In genomic region chr3:135206621-135207020, GRCm38 (mm10) we compare ENCODE assay signal across 8 mouse cellular contexts. TPM values are rescaled to one million over a fixed set of nuclear protein-coding genes. Genes with fewer than 3 reads are reported as not detected.
A peak's percentile ranks its signal among the peaks of the same experiment; 100 is the strongest.
DNase-seq lines count a peak whose midpoint lies in the region; ATAC-seq and TF ChIP-seq lines count a peak whose summit lies in the region.

No protein-coding gene starts in this region.

- no peaks in the 10 kb centered on the region for H3K36me3 ChIP-seq in heart, embryonic 10.5 days
- no peaks in the 10 kb centered on the region; a peak in 1 of 4 replicates for H3K36me3 ChIP-seq in MEL (ENCODE audit: control insufficient read depth in 1 of 2, insufficient read depth in 2 of 2, low read length in 2 of 2)
- no peaks in the 10 kb centered on the region for H3K36me3 ChIP-seq in forebrain, embryonic 12.5 days (replicated peaks)
- H3K36me3 ChIP-seq in midbrain, postnatal 0 days (ENCODE audit: insufficient read depth, low read length) = no peaks in the 10 kb centered on the region

- peak; percentile 70; the same call in 1 of the 2 replicates for ATAC-seq in forebrain, embryonic 12.5 days (ENCODE audit: low FRiP score)
- peak; percentile 72; the same call in 1 of the 2 replicates for ATAC-seq in midbrain, postnatal 0 days (ENCODE audit: low FRiP score)

- H3K4me1 ChIP-seq in heart, embryonic 10.5 days = peaks cover under 1% of the 10 kb centered on the region; the same call in 1 of the 2 replicates
- no peaks in the 10 kb centered on the region for H3K4me1 ChIP-seq in MEL (ENCODE audit: control insufficient read depth in 1 of 2, insufficient read depth in 2 of 2, low read length in 2 of 2)
- peaks cover under 1% of the 10 kb centered on the region; the same call in 1 of the 2 replicates for H3K4me1 ChIP-seq in forebrain, embryonic 12.5 days
- H3K4me1 ChIP-seq in midbrain, postnatal 0 days (ENCODE audit: insufficient read depth, low read length) = no peaks in the 10 kb centered on the region

- no peak for TF ChIP-seq POLR2A in MEL (IDR thresholded peaks at IDR 0.05; ENCODE audit: control insufficient read depth in 1 of 2, insufficient read depth in 1 of 2, low read depth in 1 of 2, low read length in 2 of 2, poor library complexity in 1 of 2)

- DNase-seq in heart, postnatal 14 days = peak; percentile 19 to 45
- no peak for DNase-seq in heart, embryonic 10.5 days (ENCODE audit: low spot score)
- DNase-seq in 3T3-L1 (ENCODE audit: low read depth, low spot score) = peak; percentile 58
- peak; percentile 38 for DNase-seq in MEL (ENCODE audit: low read depth, low spot score)
- DNase-seq in layer of hippocampus, adult 9-11 months = peak; percentile 26
- peak; percentile 78 for DNase-seq in midbrain, postnatal 0 days (ENCODE audit: low spot score)
- no peak for DNase-seq in urinary bladder, postnatal 10 days (ENCODE audit: low spot score)

- 43% methylated on average over 4 of the region's 4 CpGs for WGBS in heart, embryonic 10.5 days
- WGBS in forebrain, embryonic 12.5 days = 51% methylated on average over 4 of the region's 4 CpGs
- 39% methylated on average over 4 of the region's 4 CpGs for WGBS in midbrain, postnatal 0 days

- H3K4me2 ChIP-seq in forebrain, embryonic 12.5 days = no peak overlapping the region
- no peak overlapping the region for H3K4me2 ChIP-seq in midbrain, postnatal 0 days (ENCODE audit: low read depth, low read length, poor library complexity, severe bottlenecking)

- H3K27me3 ChIP-seq in heart, embryonic 10.5 days (ENCODE audit: insufficient read depth, poor library complexity, severe bottlenecking) = no peaks in the 10 kb centered on the region
- no peaks in the 10 kb centered on the region for H3K27me3 ChIP-seq in MEL (ENCODE audit: control insufficient read depth in 1 of 2, insufficient read depth in 2 of 2, low read length in 2 of 2)
- no peaks in the 10 kb centered on the region for H3K27me3 ChIP-seq in forebrain, embryonic 12.5 days
- no peaks in the 10 kb centered on the region for H3K27me3 ChIP-seq in midbrain, postnatal 0 days (ENCODE audit: insufficient read depth, low read length)

- no peak overlapping the region for H3K4me3 ChIP-seq in heart, embryonic 10.5 days
- no peak overlapping the region for H3K4me3 ChIP-seq in MEL (ENCODE audit: control insufficient read depth in 1 of 2, insufficient read depth in 1 of 2, low read depth in 2 of 2, low read length in 2 of 2)
- H3K4me3 ChIP-seq in forebrain, embryonic 12.5 days (replicated peaks) = no peak overlapping the region
- H3K4me3 ChIP-seq in midbrain, postnatal 0 days (ENCODE audit: low read depth, low read length) = no peak overlapping the region

- no peak overlapping the region for H3K27ac ChIP-seq in heart, embryonic 10.5 days
- H3K27ac ChIP-seq in MEL (ENCODE audit: control insufficient read depth, low read depth, low read length) = no peak overlapping the region
- no peak overlapping the region for H3K27ac ChIP-seq in forebrain, embryonic 12.5 days
- H3K27ac ChIP-seq in midbrain, postnatal 0 days (ENCODE audit: low read depth, low read length) = no peak overlapping the region

- no peak for TF ChIP-seq EP300 in MEL (IDR thresholded peaks at IDR 0.05; ENCODE audit: low read depth in 1 of 2, low read length in 2 of 2)

- TF ChIP-seq CTCF in MEL (IDR thresholded peaks at IDR 0.05 in 2 of 3, conservative IDR thresholded peaks at IDR 0.05 in 1 of 3; ENCODE audit: control insufficient read depth in 1 of 3, insufficient read depth in 1 of 3, low read depth in 2 of 3, low read length in 3 of 3, poor library complexity in 1 of 3, severe bottlenecking in 1 of 3) = peak; percentile 16 to 52 (median 45); a peak in 4 of 6 replicates
- TF ChIP-seq CTCF in midbrain, postnatal 0 days (IDR thresholded peaks at IDR 0.05) = peak; percentile 88

- no peaks in the 10 kb centered on the region for H3K79me2 ChIP-seq in MEL (ENCODE audit: control insufficient read depth, insufficient read depth, low read length, poor library complexity)

- TF ChIP-seq RAD21 in MEL (IDR thresholded peaks at IDR 0.05; ENCODE audit: low read depth, low read length) = peak; percentile 68

- intact Hi-C loops in heart, postnatal 14 days (cut with DNase I) = loop anchor here (2.0 kb wide), 1 partner anchor 552 kb away; no protein-coding TSS in a partner anchor

- no peaks in the 10 kb centered on the region for H3K9me3 ChIP-seq in heart, embryonic 10.5 days
- H3K9me3 ChIP-seq in MEL (replicated peaks; ENCODE audit: insufficient read depth, low read length) = no peaks in the 10 kb centered on the region
- no peaks in the 10 kb centered on the region for H3K9me3 ChIP-seq in forebrain, embryonic 12.5 days
- no peaks in the 10 kb centered on the region for H3K9me3 ChIP-seq in midbrain, postnatal 0 days (ENCODE audit: low read length)

- H3K9ac ChIP-seq in MEL (ENCODE audit: control insufficient read depth, low read depth, low read length, poor library complexity, severe bottlenecking) = no peak overlapping the region
- no peak overlapping the region for H3K9ac ChIP-seq in forebrain, embryonic 12.5 days
- H3K9ac ChIP-seq in midbrain, postnatal 0 days (replicated peaks; ENCODE audit: low read length, poor library complexity, severe bottlenecking) = no peak overlapping the region

TF ChIP-seq in MEL, 35 proteins besides CTCF, POLR2A, EP300 and RAD21:
- TF ChIP-seq SMC3 (IDR thresholded peaks at IDR 0.05; ENCODE audit: low read depth, low read length) (peak; percentile 56), ZMIZ1 (IDR thresholded peaks at IDR 0.05; ENCODE audit: low read depth, low read length) (no peak), ZC3H11A (IDR thresholded peaks at IDR 0.05; ENCODE audit: low read depth, low read length) (peak; percentile 30; the same call in 1 of the 2 replicates)
TF ChIP-seq in MEL: peak in this region for 2.

RNA-seq across cellular contexts. Expression of gene Cenpe, which starts 5.7 kb away (rescaled TPM):
- total RNA-seq in heart, postnatal 14 days (2021) = 1 to 10 TPM; 2.8 to 5.6 TPM
- 20.6 and 26.9 TPM in 2 replicates for polyA plus RNA-seq in heart, embryonic 10.5 days (2016; fragmentation: Nextera tagmentation; extraction: Ambion mirVana)
- 19.5 and 21.9 TPM in 2 replicates for total RNA-seq in MEL (2012; rRNA removed)
- 100 to 1,000 TPM in 1 of 2 experiments, 10 to 100 TPM in 1; 26.4 to 119 TPM for polyA plus RNA-seq in MEL (2012; ENCODE audit: insufficient read depth in 1 of 2, insufficient read length in 2 of 2, low read depth in 1 of 2, low replicate concordance in 2 of 2, missing spikeins in 1 of 2)
- polyA plus RNA-seq in forebrain, embryonic 12.5 days (2016; fragmentation: Nextera tagmentation; extraction: Ambion mirVana) = 43.0 and 45.3 TPM in 2 replicates
- total RNA-seq in midbrain, postnatal 0 days (2014; rRNA removed) = 1.6 and 1.7 TPM in 2 replicates
- polyA plus RNA-seq in midbrain, postnatal 0 days (2015; fragmentation: Nextera tagmentation; extraction: Ambion mirVana) = 1.5 TPM in 2 replicates

Comparison
In these comparisons a context has a peak if more than half of its experiments do, and no peak if none do; other contexts are left out.
1. DNase-seq: peak in heart, postnatal 14 days (2 of 2), 3T3-L1 (single experiment), MEL (single experiment), layer of hippocampus, adult 9-11 months (single experiment) and midbrain, postnatal 0 days (single experiment); none in heart, embryonic 10.5 days (single experiment) and urinary bladder, postnatal 10 days (single experiment).